Mouse (Mus musculus) spleen, postnatal 4 days (tissue): ENCODE measurements around the gene Insl6.

ENCODE experiments used
- DNase-seq, 2 experiments: peaks; one replicate each; pipeline ENCODE4 v3.0.0; 2022; ENCODE audit warnings: low spot score in 2 of 2

Gene Insl6

GRCm38 (mm10) chr19:29354895-29355877, 30.0 kb upstream of the Insl6 start:
- DNase-seq = peak; percentile 92 to 98

- no peak for DNase-seq
Measured at GRCm38 (mm10) chr19:29350991-29351390, 25.8 kb upstream of the Insl6 start.

- DNase-seq = no peak
Measured at GRCm38 (mm10) chr19:29345636-29346035, 20.5 kb upstream of the Insl6 start.

GRCm38 (mm10) chr19:29344868-29345267, 19.7 kb upstream of the Insl6 start:
- DNase-seq = no peak

GRCm38 (mm10) chr19:29342281-29342680, 17.1 kb upstream of the Insl6 start:
- no peak for DNase-seq

GRCm38 (mm10) chr19:29341029-29341428, 15.9 kb upstream of the Insl6 start:
- no peak for DNase-seq

GRCm38 (mm10) chr19:29336624-29337023, 11.5 kb upstream of the Insl6 start:
- DNase-seq = no peak

- DNase-seq = no peak
Measured at GRCm38 (mm10) chr19:29334068-29334745, 9.1 kb upstream of the Insl6 start, which contains the start of gene Rln1. Gene Rln1 (minus strand): TSS chr19:29334670.

- no peak for DNase-seq
Measured at GRCm38 (mm10) chr19:29326822-29327552, 1.8 kb upstream of the Insl6 start.

GRCm38 (mm10) chr19:29326396-29326795, 1.2 kb upstream of the Insl6 start:
- no peak for DNase-seq

- DNase-seq = no peak
Measured at GRCm38 (mm10) chr19:29325852-29326180, 660 bp upstream of the Insl6 start.

GRCm38 (mm10) chr19:29323416-29324049, 1.6 kb downstream of the Insl6 start:
- no peak for DNase-seq

GRCm38 (mm10) chr19:29312661-29313060, 12.5 kb downstream of the Insl6 start:
- DNase-seq = no peak

GRCm38 (mm10) chr19:29311791-29312190, 13.4 kb downstream of the Insl6 start:
- no peak for DNase-seq

GRCm38 (mm10) chr19:29308832-29309231, 16.3 kb downstream of the Insl6 start:
- no peak for DNase-seq

GRCm38 (mm10) chr19:29302119-29302518, 23.0 kb downstream of the Insl6 start:
- no peak for DNase-seq

- DNase-seq = no peak
Measured at GRCm38 (mm10) chr19:29300919-29301318, 24.2 kb downstream of the Insl6 start.

GRCm38 (mm10) chr19:29297366-29297765, 27.8 kb downstream of the Insl6 start:
- no peak for DNase-seq

- DNase-seq = no peak
Measured at GRCm38 (mm10) chr19:29296166-29296565, 29.0 kb downstream of the Insl6 start.

GRCm38 (mm10) chr19:29294756-29295155, 30.4 kb downstream of the Insl6 start:
- no peak for DNase-seq

GRCm38 (mm10) chr19:29292546-29292945, 32.6 kb downstream of the Insl6 start:
- DNase-seq = no peak

- no peak for DNase-seq
Measured at GRCm38 (mm10) chr19:29291532-29291931, 33.6 kb downstream of the Insl6 start.
